Mouse (Mus musculus): ENCODE data around the gene Orm2. TPM values are rescaled to one million over a fixed set of nuclear protein-coding genes. Genes with fewer than 3 reads are reported as not detected.
"Not testable (repeated sequence)": the region's sequence is repeated elsewhere in the genome, so short reads cannot be mapped to it uniquely, and the experiment has no call there.

The Orm2 gene
- not detected in 2 replicates for polyA plus RNA-seq (2014; fragmentation: Nextera tagmentation; extraction: Ambion mirVana)

- H3K27ac ChIP-seq (replicated peaks in 1 of 2; ENCODE audit: control insufficient read depth in 1 of 2, insufficient read depth in 1 of 2, low read depth in 2 of 2, low read length in 2 of 2) = no peak within 1 kb of the TSS
- no peak within 1 kb of the TSS for H3K4me3 ChIP-seq (ENCODE audit: control insufficient read depth in 1 of 2, insufficient read depth in 1 of 2, low read depth in 1 of 2, low read length in 2 of 2)
- H3K4me2 ChIP-seq (ENCODE audit: low read length) = no peak within 1 kb of the TSS
- 78% methylated on average over 5 of the region's 5 CpGs for WGBS
- no peaks in the 10 kb centered on the region for H3K9me3 ChIP-seq (ENCODE audit: control insufficient read depth, low read length)
- H3K36me3 ChIP-seq (ENCODE audit: control insufficient read depth, insufficient read depth, low read length) = no peaks in the 10 kb centered on the region
- H3K9ac ChIP-seq (ENCODE audit: low read length) = no peak within 1 kb of the TSS
- H3K4me1 ChIP-seq (ENCODE audit: control insufficient read depth in 2 of 2, insufficient read depth in 2 of 2, low read length in 2 of 2) = no peaks in the 10 kb centered on the region
- no peak for ATAC-seq (ENCODE audit: insufficient number of reproducible peaks, insufficient read depth, low FRiP score, low read depth)
- no peaks in the 10 kb centered on the region for H3K27me3 ChIP-seq (ENCODE audit: control insufficient read depth, insufficient read depth, low read length)
Measured at GRCm38 (mm10) chr4:63362150-63362549, at the start of gene Orm2. TSS of gene Orm2 (plus strand) at chr4:63362449.

GRCm38 (mm10) chr4:63314063-63314462, 48.2 kb upstream of the Orm2 start:
- H3K27me3 ChIP-seq (ENCODE audit: control insufficient read depth, insufficient read depth, low read length) = no peaks in the 10 kb centered on the region
- no peak overlapping the region for H3K9ac ChIP-seq (ENCODE audit: low read length)
- H3K4me2 ChIP-seq (ENCODE audit: low read length) = no peak overlapping the region
- H3K4me3 ChIP-seq (ENCODE audit: control insufficient read depth in 1 of 2, insufficient read depth in 1 of 2, low read depth in 1 of 2, low read length in 2 of 2) = no peak overlapping the region
- H3K4me1 ChIP-seq (ENCODE audit: control insufficient read depth in 2 of 2, insufficient read depth in 2 of 2, low read length in 2 of 2) = peaks cover 16 to 24% of the 10 kb centered on the region in 2 experiments
- 75% methylated on average over 5 of the region's 5 CpGs for WGBS
- peaks cover 7% of the 10 kb centered on the region; the same call in 1 of the 2 replicates for H3K36me3 ChIP-seq (ENCODE audit: control insufficient read depth, insufficient read depth, low read length)
- no peak overlapping the region for H3K27ac ChIP-seq (replicated peaks in 1 of 2; ENCODE audit: control insufficient read depth in 1 of 2, insufficient read depth in 1 of 2, low read depth in 2 of 2, low read length in 2 of 2)
- H3K9me3 ChIP-seq (ENCODE audit: control insufficient read depth, low read length) = no peaks in the 10 kb centered on the region
- no peak for ATAC-seq (ENCODE audit: insufficient number of reproducible peaks, insufficient read depth, low FRiP score, low read depth)

- Histone ChIP-seq H3K36me3 (ENCODE audit: control insufficient read depth, insufficient read depth, low read length) (peaks cover 5% of the 10 kb centered on the region), H3K4me2 (ENCODE audit: low read length) (no peak overlapping the region), H3K4me3 (ENCODE audit: control insufficient read depth in 1 of 2, insufficient read depth in 1 of 2, low read depth in 1 of 2, low read length in 2 of 2) (no peak overlapping the region), H3K27ac (replicated peaks in 1 of 2; ENCODE audit: control insufficient read depth in 1 of 2, insufficient read depth in 1 of 2, low read depth in 2 of 2, low read length in 2 of 2) (peak overlapping the region in 1 of 2 experiments; percentile 19; a peak in 1 of 4 replicates), H3K27me3 (ENCODE audit: control insufficient read depth, insufficient read depth, low read length) (no peaks in the 10 kb centered on the region), H3K4me1 (ENCODE audit: control insufficient read depth in 2 of 2, insufficient read depth in 2 of 2, low read length in 2 of 2) (peaks cover 8 to 9% of the 10 kb centered on the region in 2 experiments; a peak in 3 of 4 replicates), H3K9ac (ENCODE audit: low read length) (no peak overlapping the region), H3K9me3 (ENCODE audit: control insufficient read depth, low read length) (no peaks in the 10 kb centered on the region)
- ATAC-seq (ENCODE audit: insufficient number of reproducible peaks, insufficient read depth, low FRiP score, low read depth) = peak; percentile 60
- 54% methylated on average over 9 of the region's 9 CpGs for WGBS
Measured at GRCm38 (mm10) chr4:63316076-63316746, 46.0 kb upstream of the Orm2 start.

- H3K4me2 ChIP-seq (ENCODE audit: low read length) = not testable (repeated sequence)
- 23% methylated on average over 3 of the region's 3 CpGs for WGBS
- H3K36me3 ChIP-seq (ENCODE audit: control insufficient read depth, insufficient read depth, low read length) = peaks cover 20% of the 10 kb centered on the region
Measured at GRCm38 (mm10) chr4:63319566-63319965, 42.7 kb upstream of the Orm2 start.

GRCm38 (mm10) chr4:63323275-63323815, 38.9 kb upstream of the Orm2 start:
- Histone ChIP-seq H3K4me2 (ENCODE audit: low read length) (no peak overlapping the region), H3K9ac (ENCODE audit: low read length) (no peak overlapping the region), H3K27ac (replicated peaks in 1 of 2; ENCODE audit: control insufficient read depth in 1 of 2, insufficient read depth in 1 of 2, low read depth in 2 of 2, low read length in 2 of 2) (no peak overlapping the region), H3K9me3 (ENCODE audit: control insufficient read depth, low read length) (no peaks in the 10 kb centered on the region), H3K4me1 (ENCODE audit: control insufficient read depth in 2 of 2, insufficient read depth in 2 of 2, low read length in 2 of 2) (no peaks in the 10 kb centered on the region), H3K36me3 (ENCODE audit: control insufficient read depth, insufficient read depth, low read length) (peaks cover 24% of the 10 kb centered on the region), H3K4me3 (ENCODE audit: control insufficient read depth in 1 of 2, insufficient read depth in 1 of 2, low read depth in 1 of 2, low read length in 2 of 2) (no peak overlapping the region), H3K27me3 (ENCODE audit: control insufficient read depth, insufficient read depth, low read length) (no peaks in the 10 kb centered on the region)
- ATAC-seq (ENCODE audit: insufficient number of reproducible peaks, insufficient read depth, low FRiP score, low read depth) = no peak
- 70% methylated on average over 8 of the region's 8 CpGs for WGBS

More at GRCm38 (mm10) chr4:63319566-63319965, 42.7 kb upstream of the Orm2 start:
- H3K9me3 ChIP-seq (ENCODE audit: control insufficient read depth, low read length); H3K27ac ChIP-seq (replicated peaks in 1 of 2; ENCODE audit: control insufficient read depth in 1 of 2, insufficient read depth in 1 of 2, low read depth in 2 of 2, low read length in 2 of 2); H3K4me1 ChIP-seq (ENCODE audit: control insufficient read depth in 2 of 2, insufficient read depth in 2 of 2, low read length in 2 of 2); ATAC-seq (ENCODE audit: insufficient number of reproducible peaks, insufficient read depth, low FRiP score, low read depth); H3K4me3 ChIP-seq (ENCODE audit: control insufficient read depth in 1 of 2, insufficient read depth in 1 of 2, low read depth in 1 of 2, low read length in 2 of 2); H3K9ac ChIP-seq (ENCODE audit: low read length); H3K27me3 ChIP-seq (ENCODE audit: control insufficient read depth, insufficient read depth, low read length): not testable (repeated sequence)

GRCm38 (mm10) chr4:63333403-63333802, 28.8 kb upstream of the Orm2 start:
- Histone ChIP-seq H3K4me2 (ENCODE audit: low read length) (no peak overlapping the region), H3K27me3 (ENCODE audit: control insufficient read depth, insufficient read depth, low read length) (no peaks in the 10 kb centered on the region), H3K9me3 (ENCODE audit: control insufficient read depth, low read length) (no peaks in the 10 kb centered on the region), H3K4me1 (ENCODE audit: control insufficient read depth in 2 of 2, insufficient read depth in 2 of 2, low read length in 2 of 2) (no peaks in the 10 kb centered on the region), H3K9ac (ENCODE audit: low read length) (no peak overlapping the region), H3K36me3 (ENCODE audit: control insufficient read depth, insufficient read depth, low read length) (peaks cover 11% of the 10 kb centered on the region; the same call in 1 of the 2 replicates), H3K4me3 (ENCODE audit: control insufficient read depth in 1 of 2, insufficient read depth in 1 of 2, low read depth in 1 of 2, low read length in 2 of 2) (no peak overlapping the region), H3K27ac (replicated peaks in 1 of 2; ENCODE audit: control insufficient read depth in 1 of 2, insufficient read depth in 1 of 2, low read depth in 2 of 2, low read length in 2 of 2) (no peak overlapping the region)
- ATAC-seq (ENCODE audit: insufficient number of reproducible peaks, insufficient read depth, low FRiP score, low read depth) = no peak
- 87% methylated on average over 4 of the region's 4 CpGs for WGBS

- no peak overlapping the region for H3K27ac ChIP-seq (replicated peaks in 1 of 2; ENCODE audit: control insufficient read depth in 1 of 2, insufficient read depth in 1 of 2, low read depth in 2 of 2, low read length in 2 of 2)
- H3K27me3 ChIP-seq (ENCODE audit: control insufficient read depth, insufficient read depth, low read length) = no peaks in the 10 kb centered on the region
- no peaks in the 10 kb centered on the region for H3K9me3 ChIP-seq (ENCODE audit: control insufficient read depth, low read length)
- no peak for ATAC-seq (ENCODE audit: insufficient number of reproducible peaks, insufficient read depth, low FRiP score, low read depth)
- no peak overlapping the region for H3K4me3 ChIP-seq (ENCODE audit: control insufficient read depth in 1 of 2, insufficient read depth in 1 of 2, low read depth in 1 of 2, low read length in 2 of 2)
- H3K9ac ChIP-seq (ENCODE audit: low read length) = no peak overlapping the region
- H3K36me3 ChIP-seq (ENCODE audit: control insufficient read depth, insufficient read depth, low read length) = no peaks in the 10 kb centered on the region
- H3K4me1 ChIP-seq (ENCODE audit: control insufficient read depth in 2 of 2, insufficient read depth in 2 of 2, low read length in 2 of 2) = no peaks in the 10 kb centered on the region
- H3K4me2 ChIP-seq (ENCODE audit: low read length) = no peak overlapping the region
- WGBS = 39% methylated on average over 3 of the region's 3 CpGs
Measured at GRCm38 (mm10) chr4:63338414-63339076, 23.7 kb upstream of the Orm2 start.

Measured in heart, embryonic 14.5 days (tissue).